Mouse (Mus musculus) embryo, embryonic 11.5 days (tissue): Measurements from ENCODE around the gene Mfsd13b.
"Not testable (repeated sequence)": the region's sequence is repeated elsewhere in the genome, so short reads cannot be mapped to it uniquely, and the experiment has no call there.

Experiments
- DNase-seq: peaks from one replicate; pipeline ENCODE4 v3.0.0-alpha.2; 2012; ENCODE audit warnings: low read depth, low spot score

The Mfsd13b gene

GRCm38 (mm10) chr7:120982968-120983367 lies 659 bp downstream of the Mfsd13b start:
- no peak for DNase-seq

GRCm38 (mm10) chr7:120991191-120991590 lies 8.9 kb downstream of the Mfsd13b start:
- no peak for DNase-seq

- no peak for DNase-seq
These were observed 16.8 kb downstream of the Mfsd13b start for GRCm38 (mm10) chr7:120999021-120999530.

GRCm38 (mm10) chr7:121000065-121000822 lies 17.9 kb downstream of the Mfsd13b start:
- no peak for DNase-seq

DNA sequence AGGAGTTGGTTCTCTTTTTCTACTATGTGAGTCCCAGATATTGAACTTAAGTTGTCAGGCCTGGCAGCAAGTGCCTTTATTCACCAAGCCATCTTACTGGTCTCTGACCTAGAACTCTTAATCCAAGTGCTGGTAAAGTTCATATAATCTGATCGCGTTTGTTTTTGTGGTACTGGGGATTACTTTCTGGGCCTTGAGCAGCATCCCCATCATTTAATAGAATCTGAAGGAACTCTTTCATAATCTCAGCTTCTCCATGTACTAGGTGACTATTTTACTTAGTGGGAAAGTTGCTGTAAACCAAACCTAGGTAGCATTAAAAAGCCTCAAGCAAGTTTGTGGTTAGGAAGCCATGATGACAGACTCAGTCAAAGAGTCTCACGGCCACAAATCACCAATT lies 19.6 kb downstream of the Mfsd13b start:
- no peak for DNase-seq

- no peak for DNase-seq
These were observed 20.2 kb downstream of the Mfsd13b start for GRCm38 (mm10) chr7:121002407-121002928.

GRCm38 (mm10) chr7:121003793-121004418 lies 21.6 kb downstream of the Mfsd13b start:
- DNase-seq, result no peak

- no peak for DNase-seq
These were observed 29.7 kb downstream of the Mfsd13b start for GRCm38 (mm10) chr7:121011794-121012689.

GRCm38 (mm10) chr7:121014486-121014885 lies 32.2 kb downstream of the Mfsd13b start:
- DNase-seq, result no peak

- no peak for DNase-seq
These were observed 36.5 kb downstream of the Mfsd13b start for GRCm38 (mm10) chr7:121018778-121019177.

DNA sequence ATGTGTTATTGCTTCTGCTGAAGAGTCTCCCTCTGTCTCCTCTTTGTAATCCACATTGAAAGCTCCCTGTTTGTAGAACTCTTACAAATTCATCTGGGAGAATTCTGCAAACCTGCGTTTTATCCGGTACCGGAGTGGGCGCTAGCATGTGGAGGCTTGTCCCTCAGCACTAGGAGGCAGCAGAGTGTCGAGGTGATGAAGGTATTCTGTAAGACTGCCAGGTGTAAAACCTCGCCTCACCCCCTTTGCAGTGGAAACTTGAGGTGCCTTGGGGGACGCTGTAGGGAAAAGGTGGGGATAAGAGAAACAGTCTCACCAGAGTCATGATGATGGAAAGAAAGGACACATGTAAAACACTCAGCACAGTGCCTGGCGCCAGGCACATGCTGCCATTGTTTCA lies 38.0 kb downstream of the Mfsd13b start:
- no peak for DNase-seq

DNA sequence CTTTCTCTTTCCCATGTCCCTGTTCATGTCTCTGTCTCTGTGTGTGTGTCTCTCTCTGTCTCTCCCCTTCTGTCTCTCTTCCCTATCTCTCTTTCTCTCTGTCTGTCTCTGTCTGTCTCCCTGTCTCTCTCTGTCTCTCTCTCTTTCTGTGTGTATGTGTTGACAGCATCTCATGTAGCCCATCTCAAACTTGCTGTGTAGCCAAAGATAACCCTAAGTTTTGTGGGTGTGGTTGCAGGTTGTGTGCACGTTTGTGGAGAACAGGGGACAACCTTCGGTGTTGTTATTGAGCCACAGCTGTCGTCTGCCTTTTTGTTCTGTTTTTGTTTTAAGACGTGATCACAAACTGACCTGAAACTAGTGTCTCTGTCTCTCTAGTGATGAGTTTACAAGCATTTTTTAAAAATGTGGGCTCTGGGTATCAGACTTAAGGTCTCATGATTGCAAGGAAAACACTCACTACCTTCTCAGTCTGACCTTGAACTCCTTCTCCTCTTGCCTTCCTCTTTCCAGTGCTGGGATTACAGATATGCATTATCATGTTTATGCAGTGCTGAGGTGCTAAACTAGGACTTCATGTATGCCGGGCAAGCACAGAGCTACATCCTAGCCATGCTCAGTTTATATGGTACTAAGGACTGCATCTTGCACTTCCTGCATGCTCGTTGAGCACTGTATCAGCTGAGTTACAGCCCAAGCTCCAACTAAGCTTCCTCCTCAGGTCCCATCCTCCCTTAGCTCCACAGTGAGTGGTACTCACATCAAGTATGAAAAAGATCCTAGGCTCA lies 43.1 kb downstream of the Mfsd13b start:
- DNase-seq, result no peak

GRCm38 (mm10) chr7:121026300-121026699 lies 44.0 kb downstream of the Mfsd13b start:
- DNase-seq, result no peak

- DNase-seq, result not testable (repeated sequence)
These were observed 47.6 kb downstream of the Mfsd13b start for GRCm38 (mm10) chr7:121029947-121030346.

- peak; percentile 96 for DNase-seq
These were observed 51.7 kb downstream of the Mfsd13b start, which contains the start of gene Mettl9 for GRCm38 (mm10) chr7:121033856-121034652. Gene Mettl9, plus strand, starts transcription at chr7:121034445.

DNA sequence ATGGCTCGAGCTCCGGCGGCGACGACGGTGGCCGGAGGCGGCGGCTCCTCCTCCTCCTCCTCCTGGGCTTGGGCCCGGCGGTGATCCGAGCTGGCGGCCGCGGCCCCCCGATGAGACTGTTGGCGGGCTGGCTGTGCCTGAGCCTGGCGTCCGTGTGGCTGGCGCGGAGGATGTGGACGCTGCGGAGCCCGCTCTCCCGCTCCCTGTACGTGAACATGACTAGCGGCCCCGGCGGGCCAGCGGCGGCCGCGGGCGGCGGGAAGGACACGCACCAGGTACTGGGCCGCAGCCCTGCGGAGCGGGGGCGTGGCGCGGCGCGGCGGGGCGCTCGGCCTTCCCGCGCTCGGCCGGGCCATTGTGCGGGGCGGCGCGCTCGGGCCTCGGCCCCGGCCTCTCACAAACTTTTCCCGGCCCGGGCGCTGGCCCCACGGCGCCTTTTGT lies 52.4 kb downstream of the Mfsd13b start:
- DNase-seq, result no peak

GRCm38 (mm10) chr7:121035161-121035721 lies 52.9 kb downstream of the Mfsd13b start:
- DNase-seq, result peak; percentile 26

DNA sequence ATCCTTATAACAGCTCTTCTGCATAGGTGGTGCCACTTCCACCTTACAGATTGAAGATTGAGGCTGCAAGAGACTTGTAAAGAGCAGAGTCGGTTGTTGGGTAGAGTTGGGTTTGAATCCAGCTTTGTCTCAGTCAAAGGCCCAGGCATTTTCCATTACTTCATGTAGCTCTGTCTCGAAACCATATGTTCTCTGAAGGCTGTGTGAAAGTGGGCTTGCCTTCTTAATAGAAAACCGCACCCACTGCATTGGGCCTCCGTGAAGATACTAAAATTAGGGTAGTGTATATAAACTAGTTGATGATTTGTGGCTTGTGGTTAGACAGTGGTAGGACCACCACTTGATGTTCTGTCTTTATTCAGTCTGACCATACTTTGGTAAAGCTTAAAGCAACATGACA lies 58.3 kb downstream of the Mfsd13b start:
- DNase-seq, result no peak

DNA sequence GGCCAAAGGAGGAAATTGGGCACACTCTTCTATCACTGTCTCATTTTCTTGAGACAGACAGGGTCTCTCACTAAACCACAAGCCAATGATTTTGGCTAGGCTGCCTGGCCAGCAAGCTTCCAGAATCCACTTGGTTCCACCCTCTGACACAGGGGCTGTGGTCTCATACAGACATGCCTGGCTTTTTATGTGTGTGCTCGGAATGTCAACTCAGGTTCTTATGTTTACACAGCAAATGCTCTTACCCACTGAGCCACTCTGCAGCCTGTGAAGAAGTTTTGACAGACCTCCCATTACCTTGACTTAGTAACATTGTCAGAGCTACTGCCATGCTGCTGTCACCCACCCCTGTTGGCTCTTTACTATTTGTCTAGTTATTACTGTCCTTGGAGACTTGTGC lies 59.7 kb downstream of the Mfsd13b start:
- DNase-seq, result no peak

DNA sequence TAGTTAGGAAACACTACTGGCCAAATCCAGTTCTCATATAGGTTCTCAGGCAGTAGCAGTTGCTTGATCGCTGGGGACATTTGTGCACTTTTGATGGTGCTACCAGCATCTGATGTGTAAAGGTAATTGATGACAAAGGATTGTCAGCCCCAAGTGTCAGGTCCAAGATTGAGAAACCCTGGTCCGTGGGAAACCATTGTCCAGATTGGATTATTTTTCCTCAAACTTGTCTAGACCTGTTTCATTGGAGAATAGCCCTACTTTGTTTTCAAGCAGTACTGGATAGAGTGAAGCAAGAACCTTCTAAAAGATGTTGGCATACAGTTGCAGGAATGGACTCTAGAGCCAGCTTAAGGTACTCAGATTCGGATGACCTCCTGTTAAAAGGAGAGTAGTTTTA lies 60.7 kb downstream of the Mfsd13b start:
- no peak for DNase-seq
